Mouse (Mus musculus) hindbrain, embryonic 16.5 days (tissue): ENCODE results near the gene Tmem59. TPM values are rescaled to one million over a fixed set of nuclear protein-coding genes. Genes with fewer than 3 reads are reported as not detected.

Experiments used
- ATAC-seq: fragments of 200-750 bp; cut with Nextera tagmentation; 2 replicates; pipeline ENCODE4 v1.8.0; 2017; ENCODE audit warnings: moderate TSS enrichment, moderate library complexity
- H3K27ac ChIP-seq: fragments of 300-500 bp; sonication (generic); 2 replicates; pipeline ENCODE4 v1.5.1; 2014; ENCODE audit warnings: low read depth, mild to moderate bottlenecking, control low read depth, low read length, moderate library complexity
- H3K27me3 ChIP-seq: fragments of 300-500 bp; sonication (generic); replicated peaks from 2 replicates; pipeline ENCODE4 v1.6.1; 2014; ENCODE audit warnings: low read length; ENCODE audit not compliant: control insufficient read depth, insufficient read depth
- H3K36me3 ChIP-seq: fragments of 300-500 bp; sonication (generic); 2 replicates; pipeline ENCODE4 v1.6.1; 2014; ENCODE audit warnings: mild to moderate bottlenecking, low read length, moderate library complexity, mixed read lengths; ENCODE audit not compliant: control insufficient read depth, insufficient read depth
- H3K4me1 ChIP-seq: fragments of 300-500 bp; sonication (generic); 2 replicates; pipeline ENCODE4 v1.6.1; 2014; ENCODE audit warnings: low read depth, low read length; ENCODE audit not compliant: control insufficient read depth, insufficient read depth
- H3K4me2 ChIP-seq: fragments of 300-500 bp; sonication (generic); 2 replicates; pipeline ENCODE4 v1.6.1; 2014; ENCODE audit warnings: mild to moderate bottlenecking, low read length, control low read depth, moderate library complexity
- H3K4me3 ChIP-seq: fragments of 300-500 bp; sonication (generic); 2 replicates; pipeline ENCODE4 v1.5.1; 2014; ENCODE audit warnings: mild to moderate bottlenecking, low read length, control low read depth, moderate library complexity
- H3K9ac ChIP-seq: fragments of 300-500 bp; sonication (generic); 2 replicates; pipeline ENCODE4 v1.6.1; 2014; ENCODE audit warnings: low read depth, mild to moderate bottlenecking, control low read depth, low read length, moderate library complexity
- H3K9me3 ChIP-seq: fragments of 300-500 bp; sonication (generic); 2 replicates; pipeline ENCODE4 v1.6.1; 2014; ENCODE audit warnings: mild to moderate bottlenecking, low read length, moderate library complexity; ENCODE audit not compliant: control insufficient read depth
- WGBS: fragments of 180-500 bp; shearing (Covaris S2); extraction: QIAGEN DNeasy Blood & Tissue Kit; methylation state at CpG from one replicate; pipeline ENCODE4 v1.1.7; 2014; 5-methylcytosine and 5-hydroxymethylcytosine counted together
- polyA plus RNA-seq: library from polyadenylated mRNA; unstranded; fragments of >200 nt; fragmentation: Nextera tagmentation; extraction: Ambion mirVana; gene quantifications from 2 replicates; pipeline ENCODE4 v1.2.1, GENCODE M21; 2015

Gene Tmem59
- polyA plus RNA-seq, 1 experiment from 2014 or later = 383 TPM

DNA sequence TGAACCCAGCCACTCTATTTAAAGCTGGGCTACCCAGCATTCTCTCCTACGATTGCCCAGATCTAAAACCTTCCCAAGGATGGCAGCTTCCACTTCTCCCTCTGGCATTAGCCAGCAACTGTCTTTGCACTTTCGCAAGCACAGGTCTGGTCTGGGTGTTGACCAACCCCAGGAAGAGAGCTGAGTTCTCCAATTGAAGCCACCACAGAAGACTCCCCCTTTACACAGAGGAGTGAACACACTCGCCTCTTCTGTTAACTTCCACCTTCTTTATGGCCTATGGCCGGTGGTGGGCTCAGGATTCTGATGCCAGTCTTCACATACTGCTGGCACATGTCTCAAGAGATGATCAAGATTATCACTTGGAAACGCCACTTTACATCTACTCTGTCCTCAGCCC lies 10.4 kb upstream of the Tmem59 start:
- Histone ChIP-seq H3K9ac (no peak overlapping the region), H3K36me3 (no peaks in the 10 kb centered on the region; the same call in 1 of the 2 replicates), H3K9me3 (no peaks in the 10 kb centered on the region), H3K4me2 (no peak overlapping the region), H3K4me3 (no peak overlapping the region), H3K4me1 (no peaks in the 10 kb centered on the region), H3K27me3 (no peaks in the 10 kb centered on the region), H3K27ac (no peak overlapping the region)
- WGBS = 89% methylated on average over 5 of the region's 5 CpGs
- no peak for ATAC-seq

DNA sequence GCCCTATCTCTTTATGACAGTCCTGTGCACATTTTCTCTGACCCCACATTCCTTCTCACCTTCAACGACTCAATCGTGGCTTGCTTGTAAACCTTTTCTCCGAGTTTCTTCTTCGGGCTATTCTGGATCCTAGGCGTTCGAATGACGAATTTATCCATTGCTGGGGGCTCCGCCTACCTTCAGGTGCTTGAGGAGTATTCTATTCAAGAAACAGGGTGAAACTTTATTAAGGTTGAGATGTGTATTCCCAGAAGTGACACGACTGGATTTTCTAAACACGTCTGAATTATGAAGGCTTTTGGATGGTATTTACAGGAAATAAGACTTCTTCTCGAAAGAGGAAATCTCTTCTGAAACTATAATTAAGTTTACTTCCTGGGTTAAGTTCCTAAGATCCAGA lies 693 bp upstream of the Tmem59 start:
- Histone ChIP-seq H3K27ac (peak overlapping the region; percentile 99), H3K4me1 (peaks cover 34% of the 10 kb centered on the region), H3K9ac (peak overlapping the region; percentile 93), H3K4me3 (peak overlapping the region; percentile 96), H3K27me3 (no peaks in the 10 kb centered on the region), H3K4me2 (peak overlapping the region; percentile 69), H3K36me3 (no peaks in the 10 kb centered on the region), H3K9me3 (no peaks in the 10 kb centered on the region)
- WGBS = 49% methylated on average over 11 of the region's 11 CpGs
- no peak for ATAC-seq

GRCm38 (mm10) chr4:107178830-107179490 lies 761 bp downstream of the Tmem59 start, which contains the start of gene Tceanc2:
Gene Tceanc2, minus strand, starts transcription at chr4:107179116.
- Histone ChIP-seq H3K9ac (peak within 1 kb of the TSS; percentile 93), H3K4me2 (peak within 1 kb of the TSS; percentile 69), H3K4me1 (peaks cover 39% of the 10 kb centered on the region), H3K9me3 (no peaks in the 10 kb centered on the region), H3K36me3 (no peaks in the 10 kb centered on the region), H3K4me3 (peak within 1 kb of the TSS; percentile 96), H3K27me3 (no peaks in the 10 kb centered on the region), H3K27ac (peak within 1 kb of the TSS; percentile 99)
- 0% methylated on average over 47 of the region's 47 CpGs for WGBS
- ATAC-seq = peak; percentile 18; the same call in 1 of the 2 replicates

- ATAC-seq = no peak
- peaks cover 39% of the 10 kb centered on the region for H3K4me1 ChIP-seq
- WGBS = 6% methylated on average over 8 of the region's 8 CpGs
Observed at GRCm38 (mm10) chr4:107179561-107179960, 1.4 kb downstream of the Tmem59 start.

GRCm38 (mm10) chr4:107180746-107181145 lies 2.5 kb downstream of the Tmem59 start:
- Histone ChIP-seq H3K36me3 (no peaks in the 10 kb centered on the region), H3K4me2 (no peak overlapping the region; the same call in 1 of the 2 replicates), H3K27ac (no peak overlapping the region), H3K4me3 (no peak overlapping the region), H3K9me3 (no peaks in the 10 kb centered on the region), H3K9ac (no peak overlapping the region), H3K27me3 (no peaks in the 10 kb centered on the region), H3K4me1 (peaks cover 39% of the 10 kb centered on the region)
- ATAC-seq = no peak

More at GRCm38 (mm10) chr4:107179561-107179960, 1.4 kb downstream of the Tmem59 start:
- Histone ChIP-seq H3K27me3 (no peaks in the 10 kb centered on the region), H3K9ac (peak overlapping the region; percentile 93), H3K4me3 (peak overlapping the region; percentile 96), H3K9me3 (no peaks in the 10 kb centered on the region), H3K4me2 (peak overlapping the region; percentile 54), H3K36me3 (no peaks in the 10 kb centered on the region), H3K27ac (peak overlapping the region; percentile 99)

DNA sequence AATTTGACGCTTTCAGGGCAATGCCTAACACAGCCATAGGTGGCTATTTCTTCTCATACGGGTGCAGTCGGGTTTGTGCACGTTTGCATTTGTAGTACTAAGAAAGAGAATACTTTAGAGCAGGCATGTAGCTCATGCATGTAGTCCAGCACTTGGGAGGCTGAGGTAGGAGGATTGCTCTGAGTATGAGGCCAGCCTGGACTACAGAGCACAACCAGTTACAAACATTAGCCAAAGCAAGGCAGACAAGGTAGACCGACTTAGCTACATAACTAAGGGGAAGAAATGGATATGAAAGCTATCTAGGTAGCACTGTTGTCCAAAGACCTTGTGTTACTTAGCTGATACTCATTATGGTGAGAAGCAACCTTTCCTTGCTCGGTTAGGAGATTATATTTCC lies 3.7 kb downstream of the Tmem59 start:
- WGBS = 85% methylated on average over 6 of the region's 6 CpGs

GRCm38 (mm10) chr4:107182796-107183195 lies 4.6 kb downstream of the Tmem59 start:
- no peaks in the 10 kb centered on the region for H3K27me3 ChIP-seq

More for the DNA sequence above, 3.7 kb downstream of the Tmem59 start:
- peaks cover 4% of the 10 kb centered on the region for H3K36me3 ChIP-seq
- H3K9me3 ChIP-seq = no peaks in the 10 kb centered on the region
- H3K27ac ChIP-seq = no peak overlapping the region
- ATAC-seq = no peak
- H3K4me1 ChIP-seq = peaks cover 34% of the 10 kb centered on the region
- H3K4me2 ChIP-seq = no peak overlapping the region
- H3K4me3 ChIP-seq = no peak overlapping the region
- no peak overlapping the region for H3K9ac ChIP-seq
- H3K27me3 ChIP-seq = no peaks in the 10 kb centered on the region

GRCm38 (mm10) chr4:107183203-107183602 lies 5.0 kb downstream of the Tmem59 start:
- Histone ChIP-seq H3K9ac (no peak overlapping the region), H3K4me2 (no peak overlapping the region), H3K4me1 (peaks cover 25% of the 10 kb centered on the region), H3K4me3 (no peak overlapping the region), H3K27ac (no peak overlapping the region), H3K36me3 (peaks cover 12% of the 10 kb centered on the region), H3K9me3 (no peaks in the 10 kb centered on the region), H3K27me3 (no peaks in the 10 kb centered on the region)
- no peak for ATAC-seq
- WGBS = 90% methylated on average over 4 of the region's 4 CpGs

More at GRCm38 (mm10) chr4:107182796-107183195, 4.6 kb downstream of the Tmem59 start:
- Histone ChIP-seq H3K9ac (no peak overlapping the region), H3K4me1 (peaks cover 25% of the 10 kb centered on the region), H3K27ac (no peak overlapping the region), H3K4me2 (no peak overlapping the region), H3K9me3 (no peaks in the 10 kb centered on the region), H3K36me3 (peaks cover 9% of the 10 kb centered on the region), H3K4me3 (no peak overlapping the region)
- 82% methylated on average over 2 of the region's 2 CpGs for whole genome bisulfite sequencing
- ATAC-seq = no peak

- Histone ChIP-seq H3K4me1 (peaks cover 15% of the 10 kb centered on the region), H3K27ac (no peak overlapping the region), H3K27me3 (no peaks in the 10 kb centered on the region), H3K4me3 (no peak overlapping the region), H3K9me3 (no peaks in the 10 kb centered on the region), H3K4me2 (no peak overlapping the region), H3K9ac (no peak overlapping the region), H3K36me3 (peaks cover 20% of the 10 kb centered on the region)
- ATAC-seq = no peak
- WGBS = 65% methylated on average over 3 of the region's 3 CpGs
Observed at GRCm38 (mm10) chr4:107185703-107186102, 7.5 kb downstream of the Tmem59 start.
